Mouse (Mus musculus) activated CD4-positive, CD25-positive, alpha-beta regulatory T cell, adult 4 months (primary cell): ENCODE measurements at regions not wholly inside any gene's neighbourhood (a gene's known extent, or its start where the extent isn't known, plus 50 kb on each side); places are given as distances from the start of the nearest gene placed in this dataset.
A peak's percentile ranks its signal among the peaks of the same experiment; 100 is the strongest.

Experiments
- ATAC-seq: one replicate; pipeline ENCODE4 v1.8.0; 2017

GRCm38 (mm10) chr10:45009676-45010075 is 57.3 kb upstream of the Prep start:
- ATAC-seq, result no peak

GRCm38 (mm10) chr10:45009235-45009634 is 57.8 kb upstream of the Prep start:
- no peak for ATAC-seq

GRCm38 (mm10) chr10:45004037-45004653 is 62.9 kb upstream of the Prep start:
- ATAC-seq, result no peak

GRCm38 (mm10) chr10:45003344-45003681 is 63.7 kb upstream of the Prep start:
- ATAC-seq, result peak; percentile 24

- ATAC-seq, result peak; percentile 43
Measured at GRCm38 (mm10) chr10:45002637-45003343, 64.2 kb upstream of the Prep start.

- ATAC-seq, result peak; percentile 56
Measured at GRCm38 (mm10) chr10:45000873-45001859, 65.8 kb upstream of the Prep start.

- peak; percentile 5 for ATAC-seq
Measured at GRCm38 (mm10) chr10:45000027-45000840, 66.8 kb upstream of the Prep start.

GRCm38 (mm10) chr10:44997906-44998289 is 69.1 kb upstream of the Prep start:
- no peak for ATAC-seq

GRCm38 (mm10) chr10:44997184-44997905 is 69.7 kb upstream of the Prep start:
- no peak for ATAC-seq

- no peak for ATAC-seq
Measured at GRCm38 (mm10) chr10:44995756-44996155, 71.2 kb upstream of the Prep start.

- no peak for ATAC-seq
Measured at GRCm38 (mm10) chr10:44994385-44995281, 72.4 kb upstream of the Prep start.

GRCm38 (mm10) chr10:44993470-44994260 is 73.3 kb upstream of the Prep start:
- ATAC-seq, result peak; percentile 11

GRCm38 (mm10) chr10:44989539-44989938 is 77.5 kb upstream of the Prep start:
- ATAC-seq, result no peak

GRCm38 (mm10) chr10:44988756-44989155 is 78.2 kb upstream of the Prep start:
- peak; percentile 52 for ATAC-seq

GRCm38 (mm10) chr10:44987615-44988014 is 79.4 kb upstream of the Prep start:
- no peak for ATAC-seq

GRCm38 (mm10) chr10:44981913-44982312 is 85.1 kb upstream of the Prep start:
- no peak for ATAC-seq

- ATAC-seq, result no peak
Measured at GRCm38 (mm10) chr10:44976815-44977214, 90.2 kb upstream of the Prep start.

- ATAC-seq, result no peak
Measured at GRCm38 (mm10) chr10:44971911-44972310, 95.1 kb upstream of the Prep start.

GRCm38 (mm10) chr10:44959968-44960367 is 107.0 kb upstream of the Prep start:
- ATAC-seq, result no peak

- ATAC-seq, result no peak
Measured at GRCm38 (mm10) chr10:44945205-44945725, 121.7 kb upstream of the Prep start.
